Mouse (Mus musculus): ENCODE data around the gene Fiz1.

DNA sequence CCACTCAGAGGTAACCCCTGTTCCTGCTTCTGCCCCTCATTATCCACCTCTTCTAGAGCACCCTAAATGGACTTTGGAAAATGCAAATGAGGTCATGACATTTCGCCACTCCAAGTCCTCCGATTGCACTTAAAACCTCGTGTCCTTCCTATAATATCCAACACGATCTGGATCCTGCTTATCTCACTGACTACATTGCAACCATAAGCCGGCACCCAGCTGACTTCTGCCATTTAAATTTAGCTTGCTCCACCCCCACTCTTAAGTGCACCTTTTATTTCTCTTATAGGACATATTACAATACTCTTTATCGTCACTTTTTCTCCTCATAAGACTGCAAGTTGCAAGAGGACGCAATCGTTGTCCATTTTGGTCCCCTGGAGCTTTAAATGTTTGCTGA is 23.0 kb upstream of the Fiz1 start:
- no peak for TF ChIP-seq GATA1 (IDR thresholded peaks at IDR 0.05; ENCODE audit: borderline replicate concordance, low read length)
- TF ChIP-seq FLI1 (IDR thresholded peaks at IDR 0.05; ENCODE audit: low read length), result no peak
